Mouse (Mus musculus) ES-E14 (cell line): ENCODE data around the gene Ugt2a3.

ENCODE experiments used
- HCFC1 ChIP-seq: IDR thresholded peaks from 2 replicates; pipeline ENCODE4 v1.6.1; 2012; ENCODE audit warnings: low read length, inconsistent platforms, borderline replicate concordance; ENCODE audit not compliant: insufficient read depth
- MAFK ChIP-seq: IDR thresholded peaks from 2 replicates; pipeline ENCODE4 v1.6.1; 2014; ENCODE audit warnings: mild to moderate bottlenecking, low read depth, low read length, inconsistent platforms; ENCODE audit not compliant: insufficient read depth
- ZC3H11A ChIP-seq: IDR thresholded peaks from 2 replicates; pipeline ENCODE4 v1.6.1; 2012; ENCODE audit warnings: low read depth, mild to moderate bottlenecking, inconsistent platforms, low read length, borderline replicate concordance

DNA sequence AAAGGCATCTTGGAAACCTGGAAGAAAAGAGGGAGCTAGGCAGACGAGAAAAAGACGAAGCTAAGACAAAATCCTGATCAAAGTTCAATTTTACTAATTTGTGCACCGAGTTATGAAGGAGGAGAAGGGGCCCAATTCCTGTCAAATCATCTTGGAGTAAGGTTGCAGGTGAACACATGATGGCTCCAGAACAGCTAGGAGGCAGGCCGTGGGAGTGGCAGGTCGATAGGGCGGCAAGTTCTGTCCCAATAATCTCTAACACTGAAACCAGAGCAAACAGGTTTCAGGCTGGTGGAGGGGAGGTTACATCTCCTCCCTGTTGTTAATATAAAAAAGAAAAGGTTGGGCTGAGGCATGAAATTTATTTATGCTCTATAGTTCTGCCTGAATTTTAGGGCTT, 61.4 kb downstream of the Ugt2a3 start:
- TF ChIP-seq ZC3H11A (no peak), MAFK (no peak), HCFC1 (no peak)
